Mouse (Mus musculus): ENCODE measurements around the gene Trim62. TPM values are rescaled to one million over a fixed set of nuclear protein-coding genes. Genes with fewer than 3 reads are reported as not detected.

Gene Trim62
- total RNA-seq (2021): 1 to 10 TPM; 2.3 to 2.5 TPM

GRCm38 (mm10) chr4:128883379-128883781, at the start of gene Trim62:
TSS of gene Trim62 (plus strand) at chr4:128883580.
- intact Hi-C loops (cut with DNase I): no loop called here

GRCm38 (mm10) chr4:128838202-128838601, 45.2 kb upstream of the Trim62 start:
- DNase-seq: no peak
- intact Hi-C loops (cut with DNase I): loop anchor here (2.0 kb wide), 1 partner anchor 31 kb away; the partner anchor contains the start of gene Zfp362

More at GRCm38 (mm10) chr4:128883379-128883781, at the start of gene Trim62:
- DNase-seq: peak; percentile 81 to 85

- DNase-seq: peak; percentile 65 to 70
These were observed 43.3 kb upstream of the Trim62 start for GRCm38 (mm10) chr4:128839811-128840738.

GRCm38 (mm10) chr4:128841259-128841658, 42.1 kb upstream of the Trim62 start:
- DNase-seq: peak; percentile 22 to 40
- intact Hi-C loops (cut with DNase I): no loop called here

More at GRCm38 (mm10) chr4:128839811-128840738, 43.3 kb upstream of the Trim62 start:
- intact Hi-C loops (cut with DNase I): loop anchor here (2.0 kb wide), 1 partner anchor 33 kb away; the partner anchor contains the start of gene Zfp362

GRCm38 (mm10) chr4:128844566-128844965, 38.8 kb upstream of the Trim62 start:
- no peak for DNase-seq
- intact Hi-C loops (cut with DNase I): no loop called here

GRCm38 (mm10) chr4:128845367-128845973, 37.9 kb upstream of the Trim62 start:
- intact Hi-C loops (cut with DNase I): no loop called here
- DNase-seq: no peak

GRCm38 (mm10) chr4:128848961-128849360, 34.4 kb upstream of the Trim62 start:
- intact Hi-C loops (cut with DNase I): no loop called here
- DNase-seq: no peak

- intact Hi-C loops (cut with DNase I): no loop called here
- no peak for DNase-seq
These were observed 33.7 kb upstream of the Trim62 start for GRCm38 (mm10) chr4:128849686-128850085.

- intact Hi-C loops (cut with DNase I): no loop called here
- DNase-seq: no peak
These were observed 31.0 kb upstream of the Trim62 start for GRCm38 (mm10) chr4:128852266-128852887.

- intact Hi-C loops (cut with DNase I): no loop called here
- DNase-seq: no peak
These were observed 30.3 kb upstream of the Trim62 start for GRCm38 (mm10) chr4:128853117-128853516.

- DNase-seq: peak; percentile 81 to 82
- intact Hi-C loops (cut with DNase I): no loop called here
These were observed 27.8 kb upstream of the Trim62 start for GRCm38 (mm10) chr4:128855613-128856040.

GRCm38 (mm10) chr4:128857212-128857611, 26.2 kb upstream of the Trim62 start:
- DNase-seq: no peak
- intact Hi-C loops (cut with DNase I): no loop called here

GRCm38 (mm10) chr4:128858226-128858625, 25.2 kb upstream of the Trim62 start:
- intact Hi-C loops (cut with DNase I): loop anchor here (1.0 to 2.0 kb wide), 3 partner anchors 82 to 245 kb away; no protein-coding TSS in a partner anchor
- DNase-seq: peak; percentile 73 to 86

GRCm38 (mm10) chr4:128858878-128859277, 24.5 kb upstream of the Trim62 start:
- DNase-seq: no peak
- intact Hi-C loops (cut with DNase I): loop anchor here (1.0 to 2.0 kb wide), 3 partner anchors 83 to 246 kb away; no protein-coding TSS in a partner anchor

GRCm38 (mm10) chr4:128872992-128873391, 10.4 kb upstream of the Trim62 start:
- no peak for DNase-seq
- intact Hi-C loops (cut with DNase I): no loop called here

- DNase-seq: no peak
- intact Hi-C loops (cut with DNase I): no loop called here
These were observed 9.3 kb upstream of the Trim62 start for GRCm38 (mm10) chr4:128874062-128874461.

- no peak for DNase-seq
- intact Hi-C loops (cut with DNase I): no loop called here
These were observed 7.9 kb upstream of the Trim62 start for GRCm38 (mm10) chr4:128875439-128875838.

GRCm38 (mm10) chr4:128877520-128877919, 5.9 kb upstream of the Trim62 start:
- DNase-seq: no peak
- intact Hi-C loops (cut with DNase I): no loop called here

GRCm38 (mm10) chr4:128878901-128879491, 4.4 kb upstream of the Trim62 start:
- intact Hi-C loops (cut with DNase I): no loop called here
- no peak for DNase-seq

Data from heart, postnatal 10 days (tissue).